Mouse (Mus musculus) brown adipose tissue, adult 24 weeks (tissue): Measurements from ENCODE around the gene Fndc5. TPM values are rescaled to one million over a fixed set of nuclear protein-coding genes. Genes with fewer than 3 reads are reported as not detected.

Source experiments
- H3K27ac ChIP-seq: fragments of 200-500 bp; replicated peaks from 2 replicates; pipeline ENCODE4 v1.5.1; 2012; ENCODE audit warnings: low read depth, mild to moderate bottlenecking, low read length
- H3K4me1 ChIP-seq: fragments of 200-500 bp; 2 replicates; pipeline ENCODE4 v1.6.1; 2012; ENCODE audit warnings: low read length, mixed read lengths; ENCODE audit not compliant: control insufficient read depth, insufficient read depth, insufficient read length
- H3K4me3 ChIP-seq: fragments of 200-500 bp; 2 replicates; pipeline ENCODE4 v1.5.1; 2012; ENCODE audit warnings: low read depth, mild to moderate bottlenecking, low read length, moderate library complexity; ENCODE audit not compliant: insufficient read depth
- polyA plus RNA-seq: library from polyadenylated mRNA; stranded (reverse); fragments of >200 nt; gene quantifications from 2 replicates; pipeline ENCODE4 v1.2.4, GENCODE M21; 2012; ENCODE audit not compliant: missing spikeins, insufficient read depth, insufficient read length

The Fndc5 gene
- polyA plus RNA-seq, 1 experiment: 1.2 TPM

- Histone ChIP-seq H3K27ac (no peak overlapping the region), H3K4me3 (no peak overlapping the region), H3K4me1 (peaks cover 4% of the 10 kb centered on the region; the same call in 1 of the 2 replicates)
Measured at GRCm38 (mm10) chr4:129149321-129149720, 12.5 kb downstream of the Fndc5 start.

GRCm38 (mm10) chr4:129151276-129151811 lies 14.5 kb downstream of the Fndc5 start:
- Histone ChIP-seq H3K4me1 (no peaks in the 10 kb centered on the region), H3K27ac (no peak overlapping the region), H3K4me3 (no peak overlapping the region)

DNA sequence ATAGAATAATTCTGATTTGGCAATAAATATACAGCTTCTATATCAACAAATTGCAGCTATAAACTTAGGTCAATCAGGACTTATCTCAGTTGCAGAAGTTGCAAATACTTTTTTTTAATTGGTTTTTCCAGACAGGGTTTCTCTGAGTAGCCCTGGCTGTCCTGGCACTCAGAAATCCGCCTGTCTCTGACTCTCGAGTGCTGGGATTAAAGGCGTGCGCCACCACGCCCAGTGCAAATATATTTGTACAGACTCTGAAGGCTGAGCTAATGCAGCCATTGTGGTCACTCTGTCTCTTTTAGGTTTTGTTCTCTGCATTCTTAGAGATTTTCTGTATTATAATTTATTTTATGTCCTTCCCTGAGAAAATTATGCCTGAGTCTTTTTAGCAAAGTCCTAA lies 20.7 kb downstream of the Fndc5 start:
- Histone ChIP-seq H3K4me3 (no peak overlapping the region), H3K27ac (no peak overlapping the region), H3K4me1 (no peaks in the 10 kb centered on the region)

DNA sequence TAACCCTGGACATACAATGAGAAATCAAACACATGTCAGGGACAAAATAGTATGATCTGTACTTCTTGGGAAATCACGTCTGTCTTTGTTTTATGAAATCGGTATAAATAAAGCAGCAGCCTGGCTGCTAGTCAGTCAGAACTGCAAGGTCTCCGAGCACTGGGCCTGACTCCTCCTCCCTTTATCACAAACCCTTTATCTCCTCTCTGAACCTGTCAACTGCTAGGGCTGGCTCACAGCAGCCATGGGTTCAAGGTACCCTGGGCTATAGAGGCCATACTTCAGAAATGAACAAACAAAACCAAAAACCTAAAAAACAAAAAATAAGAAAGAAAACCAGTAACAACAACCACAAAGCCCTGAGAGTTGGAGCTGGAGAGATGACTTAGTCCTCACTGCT lies 21.8 kb downstream of the Fndc5 start:
- Histone ChIP-seq H3K27ac (no peak overlapping the region), H3K4me3 (no peak overlapping the region), H3K4me1 (no peaks in the 10 kb centered on the region)

DNA sequence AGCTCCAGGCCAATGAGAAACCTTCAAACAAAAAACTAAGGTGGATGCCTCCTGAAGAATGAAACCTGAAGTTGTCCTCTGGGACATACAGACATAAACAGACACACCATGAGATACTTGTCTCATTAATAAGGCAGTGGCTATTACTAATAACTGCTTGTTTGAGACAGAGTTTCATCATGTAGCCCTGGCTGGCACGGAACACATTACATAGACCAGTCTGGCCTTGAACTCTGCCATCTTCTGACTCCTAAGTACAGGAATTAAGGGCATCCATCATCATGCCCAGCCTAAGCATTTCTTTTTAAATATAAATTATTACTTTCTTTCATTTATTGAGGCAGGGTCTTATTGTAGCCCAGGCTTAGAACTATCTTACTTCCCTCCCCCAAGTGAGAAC lies 24.3 kb downstream of the Fndc5 start:
- H3K4me1 ChIP-seq: no peaks in the 10 kb centered on the region
- no peak overlapping the region for H3K4me3 ChIP-seq
- H3K27ac ChIP-seq: no peak overlapping the region

GRCm38 (mm10) chr4:129161581-129162255 lies 24.9 kb downstream of the Fndc5 start:
- no peak overlapping the region for H3K27ac ChIP-seq
- H3K4me3 ChIP-seq: no peak overlapping the region
- no peaks in the 10 kb centered on the region for H3K4me1 ChIP-seq

GRCm38 (mm10) chr4:129172529-129172928 lies 35.7 kb downstream of the Fndc5 start:
- H3K4me1 ChIP-seq: no peaks in the 10 kb centered on the region

GRCm38 (mm10) chr4:129179560-129179959 lies 42.8 kb downstream of the Fndc5 start:
- Histone ChIP-seq H3K4me3 (no peak overlapping the region), H3K4me1 (no peaks in the 10 kb centered on the region), H3K27ac (no peak overlapping the region)

More at GRCm38 (mm10) chr4:129172529-129172928, 35.7 kb downstream of the Fndc5 start:
- H3K4me3 ChIP-seq: no peak overlapping the region
- no peak overlapping the region for H3K27ac ChIP-seq

DNA sequence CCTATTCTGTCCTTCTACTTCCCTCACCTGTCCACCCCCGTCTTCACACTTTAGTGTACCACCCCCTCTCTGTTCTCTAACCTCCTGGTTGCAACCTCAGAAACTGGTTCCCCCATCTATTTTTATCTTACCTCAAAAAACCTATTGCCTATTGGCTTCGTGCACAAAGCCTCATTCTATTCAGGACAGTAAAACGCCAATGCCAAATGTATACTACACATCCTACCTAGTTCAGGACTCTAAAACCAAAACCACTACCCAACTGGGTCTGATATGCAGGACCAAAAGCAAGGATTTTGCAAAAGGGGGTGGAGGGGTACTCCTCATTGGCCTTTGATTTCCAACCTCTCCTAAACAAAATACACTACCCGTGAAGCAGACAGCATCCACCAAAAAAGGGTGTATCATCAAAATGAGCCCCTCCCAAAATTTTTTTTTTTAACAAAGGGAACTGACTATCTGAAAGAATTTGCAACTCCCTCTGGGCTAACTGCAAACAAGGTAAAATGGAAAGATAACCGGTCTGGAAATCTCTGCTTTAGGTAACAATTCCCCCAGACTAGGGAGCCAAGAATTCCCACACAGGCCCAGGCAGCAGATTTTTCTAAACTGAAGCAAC lies 51.4 kb downstream of the Fndc5 start:
- Histone ChIP-seq H3K4me1 (no peaks in the 10 kb centered on the region), H3K27ac (no peak overlapping the region), H3K4me3 (peak overlapping the region; percentile 70; the same call in 1 of the 2 replicates)

- Histone ChIP-seq H3K4me1 (no peaks in the 10 kb centered on the region), H3K4me3 (peak overlapping the region; percentile 70), H3K27ac (no peak overlapping the region; the same call in 1 of the 2 replicates)
Measured at GRCm38 (mm10) chr4:129188803-129189541, 52.2 kb downstream of the Fndc5 start.

GRCm38 (mm10) chr4:129189542-129190519 lies 53.0 kb downstream of the Fndc5 start, which contains the start of the genes S100pbp and Yars:
Gene S100pbp, minus strand, starts transcription at chr4:129189727.
Gene Yars, plus strand, starts transcription at chr4:129189760.
- no peaks in the 10 kb centered on the region for H3K4me1 ChIP-seq
- peak within 1 kb of the TSS; percentile 81 for H3K27ac ChIP-seq
- H3K4me3 ChIP-seq: peak within 1 kb of the TSS; percentile 83

DNA sequence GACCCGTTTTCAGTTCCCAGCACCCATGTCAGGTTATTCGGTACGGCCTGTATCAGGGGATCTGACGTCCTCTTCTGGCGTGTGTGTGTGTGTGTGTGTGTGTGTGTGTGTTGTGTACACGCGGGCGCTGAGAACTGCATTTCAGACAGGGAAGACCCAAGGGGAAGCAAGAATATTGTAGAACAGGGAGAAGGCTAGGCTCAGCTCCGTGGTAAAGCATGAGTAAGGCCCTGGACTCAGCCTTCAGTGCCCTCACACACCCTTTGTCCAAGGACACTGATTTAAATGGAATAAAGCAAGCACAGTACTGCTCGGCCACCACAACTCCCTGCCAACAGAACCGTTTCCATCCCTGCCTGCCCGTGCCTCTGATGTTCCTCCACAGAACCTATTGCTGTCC lies 53.7 kb downstream of the Fndc5 start:
- Histone ChIP-seq H3K4me3 (peak overlapping the region; percentile 83), H3K27ac (peak overlapping the region; percentile 81), H3K4me1 (no peaks in the 10 kb centered on the region)

DNA sequence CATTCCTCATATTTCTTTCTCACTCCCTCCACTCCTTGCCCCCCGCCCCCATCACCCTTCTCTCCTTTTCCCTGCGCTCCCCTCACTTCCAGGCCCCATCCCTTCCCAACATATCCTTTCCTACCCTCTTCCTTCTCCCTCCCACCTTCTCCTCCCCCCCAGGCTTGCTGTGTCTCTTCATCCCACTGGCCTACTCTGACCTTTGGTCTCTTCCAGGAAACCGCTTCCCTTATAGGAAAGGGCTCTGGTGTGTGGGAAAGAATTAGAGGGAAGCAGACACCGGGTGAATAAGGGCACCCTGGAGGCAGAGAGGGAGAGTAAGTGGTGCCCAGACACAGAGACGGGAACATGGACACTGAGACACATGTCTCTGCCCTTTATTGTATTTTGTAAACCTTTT lies 54.9 kb downstream of the Fndc5 start:
- peak overlapping the region; percentile 5; the same call in 1 of the 2 replicates for H3K4me3 ChIP-seq
- no peaks in the 10 kb centered on the region for H3K4me1 ChIP-seq
- H3K27ac ChIP-seq: no peak overlapping the region
